Mouse (Mus musculus): ENCODE results near the gene Ints12. TPM values are rescaled to one million over a fixed set of nuclear protein-coding genes. Genes with fewer than 3 reads are reported as not detected.

Gene Ints12
- polyA plus RNA-seq (2015; fragmentation: Nextera tagmentation; extraction: Ambion mirVana): 20.5 and 21.6 TPM in 2 replicates

- peak within 1 kb of the TSS; percentile 94 for H3K4me3 ChIP-seq (replicated peaks; ENCODE audit: low read length)
- no peaks in the 10 kb centered on the region for H3K27me3 ChIP-seq (ENCODE audit: control insufficient read depth, insufficient read depth, low read length)
- H3K4me2 ChIP-seq (ENCODE audit: low read depth, low read length): peak within 1 kb of the TSS; percentile 77
- peaks cover 11% of the 10 kb centered on the region; the same call in 1 of the 2 replicates for H3K4me1 ChIP-seq (ENCODE audit: control insufficient read depth, insufficient read depth, low read length)
- no peaks in the 10 kb centered on the region for H3K9me3 ChIP-seq (replicated peaks; ENCODE audit: control insufficient read depth, low read length)
- peak within 1 kb of the TSS; percentile 97 for H3K9ac ChIP-seq (ENCODE audit: low read length)
- under 1% methylated on average over 53 of the region's 53 CpGs for WGBS
- H3K27ac ChIP-seq (ENCODE audit: low read length): peak within 1 kb of the TSS; percentile 98
- H3K36me3 ChIP-seq (ENCODE audit: control insufficient read depth, insufficient read depth, low read length): no peaks in the 10 kb centered on the region
- peak; percentile 98 for ATAC-seq (ENCODE audit: insufficient read depth, low FRiP score)
These were observed at the start of gene Ints12, which contains the start of gene Gstcd for GRCm38 (mm10) chr3:133091664-133092273. Ints12 (plus strand) TSS chr3:133091840. Gstcd (minus strand) TSS chr3:133092033.

DNA sequence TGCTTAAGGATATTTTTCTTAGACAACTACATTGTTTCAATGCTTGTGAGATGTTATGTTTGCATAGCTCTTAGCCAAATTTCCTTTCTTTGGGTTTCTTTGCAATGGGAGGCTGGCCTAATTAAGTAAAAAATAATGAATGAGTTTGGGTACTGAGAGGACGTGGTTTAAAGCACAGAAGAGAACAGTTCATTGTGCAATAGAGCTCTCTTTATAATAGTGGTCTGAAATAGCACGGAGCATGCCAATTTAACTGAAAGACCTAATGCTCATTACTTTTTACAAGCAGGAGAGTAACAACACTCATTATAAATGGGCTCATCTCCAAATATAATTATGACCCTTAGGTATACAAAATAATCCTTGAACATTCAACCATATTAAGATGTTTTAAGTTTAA lies 39.6 kb upstream of the Ints12 start:
- ATAC-seq (ENCODE audit: insufficient read depth, low FRiP score): no peak
- Histone ChIP-seq H3K4me3 (replicated peaks; ENCODE audit: low read length) (no peak overlapping the region), H3K4me2 (ENCODE audit: low read depth, low read length) (no peak overlapping the region), H3K9me3 (replicated peaks; ENCODE audit: control insufficient read depth, low read length) (no peaks in the 10 kb centered on the region), H3K27me3 (ENCODE audit: control insufficient read depth, insufficient read depth, low read length) (no peaks in the 10 kb centered on the region), H3K4me1 (ENCODE audit: control insufficient read depth, insufficient read depth, low read length) (no peaks in the 10 kb centered on the region), H3K9ac (ENCODE audit: low read length) (no peak overlapping the region), H3K36me3 (ENCODE audit: control insufficient read depth, insufficient read depth, low read length) (no peaks in the 10 kb centered on the region), H3K27ac (ENCODE audit: low read length) (no peak overlapping the region)
- WGBS: 83% methylated on average over 2 of the region's 2 CpGs

DNA sequence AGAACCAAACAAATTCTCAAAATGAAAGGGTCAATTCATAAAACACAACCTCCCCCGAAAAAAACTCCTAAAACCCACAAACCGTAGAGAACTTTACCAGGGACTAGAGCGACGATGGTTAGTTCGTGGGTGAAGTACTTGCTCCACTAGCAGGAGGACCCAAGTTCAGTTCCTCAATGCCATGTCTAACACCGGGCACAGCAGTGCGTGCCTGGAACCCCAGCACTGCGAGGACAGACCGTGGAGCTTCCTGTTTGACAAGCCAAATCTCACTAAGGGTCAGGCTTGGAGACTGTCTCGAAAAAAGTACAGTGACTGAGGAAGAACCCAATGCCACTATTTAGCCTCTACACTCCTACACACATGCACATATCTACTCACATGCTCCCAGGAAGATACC lies 16.1 kb upstream of the Ints12 start:
- 87% methylated on average over 10 of the region's 10 CpGs for WGBS
- Histone ChIP-seq H3K27ac (ENCODE audit: low read length) (no peak overlapping the region), H3K4me1 (ENCODE audit: control insufficient read depth, insufficient read depth, low read length) (no peaks in the 10 kb centered on the region), H3K4me2 (ENCODE audit: low read depth, low read length) (no peak overlapping the region), H3K36me3 (ENCODE audit: control insufficient read depth, insufficient read depth, low read length) (peaks cover 7% of the 10 kb centered on the region; the same call in 1 of the 2 replicates), H3K9me3 (replicated peaks; ENCODE audit: control insufficient read depth, low read length) (no peaks in the 10 kb centered on the region), H3K4me3 (replicated peaks; ENCODE audit: low read length) (no peak overlapping the region), H3K27me3 (ENCODE audit: control insufficient read depth, insufficient read depth, low read length) (no peaks in the 10 kb centered on the region), H3K9ac (ENCODE audit: low read length) (no peak overlapping the region)
- ATAC-seq (ENCODE audit: insufficient read depth, low FRiP score): no peak

GRCm38 (mm10) chr3:133082736-133083135 lies 8.9 kb upstream of the Ints12 start:
- no peak for ATAC-seq (ENCODE audit: insufficient read depth, low FRiP score)
- no peak overlapping the region for H3K4me3 ChIP-seq (replicated peaks; ENCODE audit: low read length)
- no peaks in the 10 kb centered on the region for H3K27me3 ChIP-seq (ENCODE audit: control insufficient read depth, insufficient read depth, low read length)
- no peak overlapping the region for H3K4me2 ChIP-seq (ENCODE audit: low read depth, low read length)
- 81% methylated on average over 5 of the region's 5 CpGs for WGBS
- H3K4me1 ChIP-seq (ENCODE audit: control insufficient read depth, insufficient read depth, low read length): no peaks in the 10 kb centered on the region
- H3K9ac ChIP-seq (ENCODE audit: low read length): no peak overlapping the region
- no peak overlapping the region for H3K27ac ChIP-seq (ENCODE audit: low read length)
- no peaks in the 10 kb centered on the region for H3K9me3 ChIP-seq (replicated peaks; ENCODE audit: control insufficient read depth, low read length)
- peaks cover 19% of the 10 kb centered on the region for H3K36me3 ChIP-seq (ENCODE audit: control insufficient read depth, insufficient read depth, low read length)

DNA sequence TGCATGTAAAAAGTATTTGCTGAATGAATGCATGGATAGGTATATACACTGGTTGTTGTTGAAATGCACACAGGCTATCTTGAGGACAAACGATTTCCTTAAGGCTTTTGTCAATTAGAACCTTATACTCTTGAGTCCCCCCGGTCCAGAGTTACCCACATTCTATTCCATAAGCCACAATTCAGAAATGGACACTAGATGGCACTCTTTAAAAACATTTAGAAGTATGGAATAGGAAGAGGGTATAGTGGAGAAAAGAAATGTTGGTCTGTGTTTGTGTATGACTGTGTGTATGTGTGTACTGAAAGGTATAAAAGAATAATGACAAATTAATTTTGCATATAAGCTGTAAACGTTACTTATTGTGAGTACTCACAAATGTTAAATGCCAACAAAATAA lies 5.8 kb upstream of the Ints12 start:
- H3K9ac ChIP-seq (ENCODE audit: low read length): no peak overlapping the region
- ATAC-seq (ENCODE audit: insufficient read depth, low FRiP score): no peak; the same call in 1 of the 2 replicates
- 57% methylated on average over 3 of the region's 3 CpGs for WGBS

DNA sequence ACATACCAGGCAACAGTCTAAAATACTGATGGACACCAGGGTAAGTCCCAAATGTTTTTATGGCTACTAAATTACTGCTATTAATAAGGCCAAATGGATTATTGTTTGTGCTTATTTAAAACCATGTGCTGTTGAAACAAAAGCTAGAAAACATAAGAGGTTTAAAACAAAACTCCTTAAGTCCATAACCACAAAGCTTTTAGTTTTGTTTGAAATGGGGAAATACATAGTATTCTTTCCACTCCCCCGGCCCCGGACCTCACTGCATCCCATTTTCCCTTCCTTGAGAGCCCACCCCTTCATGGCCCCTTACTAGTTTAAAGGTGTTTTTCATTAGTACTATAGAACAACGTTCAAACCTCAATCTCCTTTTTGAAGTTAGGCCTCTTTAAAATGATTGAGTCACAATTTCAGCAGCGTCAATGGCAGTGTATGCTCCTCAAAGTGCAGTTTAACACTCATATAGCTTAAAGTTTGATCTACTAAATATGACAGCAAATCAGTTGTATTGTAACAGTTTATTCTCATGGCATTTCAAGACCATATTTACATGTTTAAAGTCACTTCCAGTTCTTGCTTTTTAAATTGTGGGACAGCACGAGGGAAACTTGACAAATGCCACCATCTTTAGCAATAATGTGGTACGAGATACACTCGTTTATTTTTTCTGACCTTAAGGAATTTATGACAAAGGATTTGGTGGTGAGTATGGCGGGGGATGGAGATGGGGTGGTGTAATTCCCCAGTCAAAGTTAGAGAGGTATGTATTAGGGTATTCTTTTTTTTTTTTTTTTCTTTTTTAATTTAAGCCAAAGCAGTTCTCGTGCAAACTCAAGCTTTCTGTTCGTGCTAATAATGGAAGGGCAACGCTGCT lies 1.2 kb upstream of the Ints12 start:
- peak overlapping the region; percentile 94 for H3K4me3 ChIP-seq (replicated peaks; ENCODE audit: low read length)
- no peaks in the 10 kb centered on the region for H3K27me3 ChIP-seq (ENCODE audit: control insufficient read depth, insufficient read depth, low read length)
- peak overlapping the region; percentile 97 for H3K9ac ChIP-seq (ENCODE audit: low read length)
- H3K36me3 ChIP-seq (ENCODE audit: control insufficient read depth, insufficient read depth, low read length): no peaks in the 10 kb centered on the region
- no peak for ATAC-seq (ENCODE audit: insufficient read depth, low FRiP score)
- H3K27ac ChIP-seq (ENCODE audit: low read length): peak overlapping the region; percentile 98
- H3K9me3 ChIP-seq (replicated peaks; ENCODE audit: control insufficient read depth, low read length): no peaks in the 10 kb centered on the region
- peak overlapping the region; percentile 77 for H3K4me2 ChIP-seq (ENCODE audit: low read depth, low read length)
- peaks cover 11% of the 10 kb centered on the region; the same call in 1 of the 2 replicates for H3K4me1 ChIP-seq (ENCODE audit: control insufficient read depth, insufficient read depth, low read length)
- 3% methylated on average over 11 of the region's 11 CpGs for WGBS

More for the DNA sequence above, 5.8 kb upstream of the Ints12 start:
- H3K9me3 ChIP-seq (replicated peaks; ENCODE audit: control insufficient read depth, low read length): no peaks in the 10 kb centered on the region
- peaks cover 3% of the 10 kb centered on the region; the same call in 1 of the 2 replicates for H3K4me1 ChIP-seq (ENCODE audit: control insufficient read depth, insufficient read depth, low read length)
- no peak overlapping the region for H3K4me2 ChIP-seq (ENCODE audit: low read depth, low read length)
- peaks cover 19% of the 10 kb centered on the region for H3K36me3 ChIP-seq (ENCODE audit: control insufficient read depth, insufficient read depth, low read length)
- H3K27me3 ChIP-seq (ENCODE audit: control insufficient read depth, insufficient read depth, low read length): no peaks in the 10 kb centered on the region
- no peak overlapping the region for H3K27ac ChIP-seq (ENCODE audit: low read length)
- H3K4me3 ChIP-seq (replicated peaks; ENCODE audit: low read length): no peak overlapping the region

DNA sequence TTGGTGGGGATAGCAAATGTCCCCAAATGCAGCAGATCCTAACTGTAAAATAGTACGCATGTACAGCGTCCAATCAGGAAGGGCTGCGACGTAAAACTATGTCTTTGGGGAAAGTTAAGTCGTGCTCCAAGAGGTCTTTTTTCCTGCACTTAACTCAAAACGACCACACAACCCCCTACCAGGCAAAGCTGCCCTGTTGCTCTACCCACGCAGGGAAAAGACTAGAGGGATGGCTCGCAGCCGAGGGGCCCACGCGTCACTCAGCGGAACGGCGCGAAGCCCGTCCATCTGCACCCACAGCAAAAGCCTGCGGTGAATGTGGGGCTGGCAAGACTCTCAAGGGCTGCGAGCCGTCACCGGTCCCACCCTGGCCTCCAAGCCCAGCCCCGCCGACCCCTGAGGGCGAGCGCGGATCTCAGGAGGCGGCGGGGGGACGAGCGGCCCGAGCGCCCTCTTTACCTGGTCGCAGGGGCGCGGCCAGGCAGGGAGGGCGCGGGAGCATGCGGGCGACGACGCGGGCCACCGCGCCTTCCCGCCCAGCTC lies 448 bp upstream of the Ints12 start:
- Histone ChIP-seq H3K9ac (ENCODE audit: low read length) (peak overlapping the region; percentile 97), H3K4me2 (ENCODE audit: low read depth, low read length) (peak overlapping the region; percentile 77), H3K36me3 (ENCODE audit: control insufficient read depth, insufficient read depth, low read length) (no peaks in the 10 kb centered on the region), H3K27ac (ENCODE audit: low read length) (peak overlapping the region; percentile 98), H3K4me1 (ENCODE audit: control insufficient read depth, insufficient read depth, low read length) (peaks cover 11% of the 10 kb centered on the region; the same call in 1 of the 2 replicates), H3K27me3 (ENCODE audit: control insufficient read depth, insufficient read depth, low read length) (no peaks in the 10 kb centered on the region), H3K9me3 (replicated peaks; ENCODE audit: control insufficient read depth, low read length) (no peaks in the 10 kb centered on the region), H3K4me3 (replicated peaks; ENCODE audit: low read length) (peak overlapping the region; percentile 94)
- peak; percentile 81 for ATAC-seq (ENCODE audit: insufficient read depth, low FRiP score)
- WGBS: 0% methylated on average over 44 of the region's 44 CpGs

- H3K27me3 ChIP-seq (ENCODE audit: control insufficient read depth, insufficient read depth, low read length): no peaks in the 10 kb centered on the region
- under 1% methylated on average over 7 of the region's 7 CpGs for WGBS
- no peaks in the 10 kb centered on the region for H3K9me3 ChIP-seq (replicated peaks; ENCODE audit: control insufficient read depth, low read length)
- peak overlapping the region; percentile 69 for H3K4me2 ChIP-seq (ENCODE audit: low read depth, low read length)
- peaks cover 11% of the 10 kb centered on the region; the same call in 1 of the 2 replicates for H3K4me1 ChIP-seq (ENCODE audit: control insufficient read depth, insufficient read depth, low read length)
- no peak for ATAC-seq (ENCODE audit: insufficient read depth, low FRiP score)
- H3K4me3 ChIP-seq (replicated peaks; ENCODE audit: low read length): peak overlapping the region; percentile 94
- H3K9ac ChIP-seq (ENCODE audit: low read length): peak overlapping the region; percentile 97
- no peaks in the 10 kb centered on the region for H3K36me3 ChIP-seq (ENCODE audit: control insufficient read depth, insufficient read depth, low read length)
- peak overlapping the region; percentile 98 for H3K27ac ChIP-seq (ENCODE audit: low read length)
These were observed 724 bp downstream of the Ints12 start for GRCm38 (mm10) chr3:133092274-133092853.

All from stomach, embryonic 16.5 days (tissue).